Mouse (Mus musculus): ENCODE data around the gene Fam98a. TPM values are rescaled to one million over a fixed set of nuclear protein-coding genes. Genes with fewer than 3 reads are reported as not detected.

Fam98a gene
- total RNA-seq, 2 experiments from 2014 or later, result 39.4 to 44.9 TPM

- Histone ChIP-seq H3K4me3 (no peak overlapping the region), H3K27ac (no peak overlapping the region)
- DNase-seq (ENCODE audit: low spot score in 2 of 2), result no peak
- no peak for TF ChIP-seq CTCF (conservative IDR thresholded peaks at IDR 0.05)
Measured at GRCm38 (mm10) chr17:75516591-75516990, 35.2 kb downstream of the Fam98a start.

DNA sequence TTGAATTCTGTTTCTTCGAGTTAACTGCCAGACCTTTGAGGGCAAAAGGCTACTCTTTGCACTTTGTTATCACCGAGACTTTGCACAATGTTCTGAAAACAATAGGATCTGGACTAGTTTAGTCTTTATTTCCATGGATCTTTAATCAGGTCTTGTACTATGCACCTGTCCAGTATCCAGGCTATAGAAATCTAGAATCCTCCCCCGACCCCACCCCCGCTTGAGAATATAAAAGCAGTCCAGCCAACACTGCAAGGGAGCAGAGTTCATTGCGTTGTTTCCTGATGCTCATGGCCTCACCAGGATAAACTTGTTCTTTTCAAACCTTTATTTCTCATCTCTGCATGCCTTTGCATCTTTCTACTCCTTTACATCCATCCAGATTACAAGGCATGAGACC lies 42.5 kb downstream of the Fam98a start:
- no peak for TF ChIP-seq CTCF (conservative IDR thresholded peaks at IDR 0.05)
- Histone ChIP-seq H3K4me3 (no peak overlapping the region), H3K27ac (no peak overlapping the region)
- no peak for DNase-seq (ENCODE audit: low spot score in 2 of 2)

DNA sequence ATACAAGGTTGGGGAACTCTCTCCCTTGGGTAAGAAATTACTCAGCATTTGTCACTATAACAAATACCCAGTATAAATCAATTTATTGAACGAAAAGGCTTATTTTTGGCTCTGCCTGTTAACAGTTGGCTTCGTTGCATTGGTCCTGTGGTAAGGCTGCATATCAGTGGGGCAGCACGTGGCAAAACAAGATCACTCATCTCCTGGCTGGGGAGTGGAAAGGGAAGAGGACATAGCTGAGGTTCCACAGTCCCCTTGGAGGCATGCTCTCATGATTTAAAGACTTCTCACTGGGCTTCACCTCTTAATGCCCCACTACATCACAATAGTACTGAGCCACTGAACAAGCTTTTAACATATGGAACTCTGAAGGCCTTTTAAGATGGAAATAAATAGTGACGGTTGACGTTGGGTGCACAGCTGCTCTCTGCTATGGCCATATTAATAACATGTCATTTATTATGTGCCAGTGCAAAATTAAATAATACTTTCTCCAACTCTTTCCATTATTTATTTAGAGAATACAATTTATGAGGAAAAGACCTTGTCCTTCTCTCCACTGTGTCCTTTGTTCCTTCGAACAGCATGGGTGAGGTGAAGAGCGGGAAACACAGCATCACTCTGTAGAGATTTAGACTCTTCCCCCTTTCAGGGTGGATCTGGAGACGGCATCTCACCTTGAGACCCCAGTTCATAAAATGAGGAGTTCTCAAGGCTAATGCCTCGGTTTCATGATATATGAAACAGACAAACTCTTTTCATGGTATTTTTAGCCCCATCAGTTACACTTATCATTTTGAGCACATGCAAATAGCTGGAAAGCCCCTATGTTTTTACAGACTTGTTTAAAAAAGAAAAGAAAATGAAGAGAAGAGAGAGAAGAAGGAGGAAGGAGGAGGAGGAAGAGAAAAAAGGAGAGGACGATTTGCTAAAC lies 44.8 kb downstream of the Fam98a start:
- no peak for DNase-seq (ENCODE audit: low spot score in 2 of 2)
- Histone ChIP-seq H3K4me3 (no peak overlapping the region), H3K27ac (no peak overlapping the region)
- no peak for TF ChIP-seq CTCF (conservative IDR thresholded peaks at IDR 0.05)

DNA sequence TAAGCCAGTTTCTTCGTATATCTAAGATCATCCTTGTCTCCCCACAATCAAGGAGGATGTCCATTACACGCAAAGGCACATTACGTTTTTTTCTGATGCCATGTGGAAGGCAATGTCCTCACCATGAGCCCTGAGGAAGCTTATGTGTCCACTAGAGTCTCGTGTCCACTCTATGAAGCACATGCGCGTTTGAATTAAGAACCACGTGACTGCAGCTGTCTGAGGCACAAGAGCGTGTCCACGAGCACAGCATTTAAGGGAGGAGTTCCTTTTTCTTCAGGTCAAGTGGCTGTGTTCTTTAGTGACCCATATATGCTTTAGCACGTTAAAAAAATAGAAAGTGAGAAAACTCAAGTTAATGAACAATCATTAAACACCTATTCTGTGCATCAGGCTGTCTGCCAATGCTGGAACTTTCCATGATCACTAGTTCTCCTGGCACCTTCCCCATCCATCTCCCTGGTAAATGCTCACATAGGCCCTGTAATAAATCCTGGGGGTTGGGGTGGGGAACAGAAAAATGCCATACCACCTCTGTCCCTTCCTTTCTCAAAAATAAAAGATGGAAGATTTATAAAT lies 45.6 kb downstream of the Fam98a start:
- no peak for DNase-seq (ENCODE audit: low spot score in 2 of 2)
- H3K27ac ChIP-seq, result no peak overlapping the region
- TF ChIP-seq CTCF (conservative IDR thresholded peaks at IDR 0.05), result no peak
- no peak overlapping the region for H3K4me3 ChIP-seq

- no peak for TF ChIP-seq CTCF (conservative IDR thresholded peaks at IDR 0.05)
- Histone ChIP-seq H3K4me3 (no peak overlapping the region), H3K27ac (no peak overlapping the region)
- no peak for DNase-seq (ENCODE audit: low spot score in 2 of 2)
Measured at GRCm38 (mm10) chr17:75505053-75505452, 46.7 kb downstream of the Fam98a start.

DNA sequence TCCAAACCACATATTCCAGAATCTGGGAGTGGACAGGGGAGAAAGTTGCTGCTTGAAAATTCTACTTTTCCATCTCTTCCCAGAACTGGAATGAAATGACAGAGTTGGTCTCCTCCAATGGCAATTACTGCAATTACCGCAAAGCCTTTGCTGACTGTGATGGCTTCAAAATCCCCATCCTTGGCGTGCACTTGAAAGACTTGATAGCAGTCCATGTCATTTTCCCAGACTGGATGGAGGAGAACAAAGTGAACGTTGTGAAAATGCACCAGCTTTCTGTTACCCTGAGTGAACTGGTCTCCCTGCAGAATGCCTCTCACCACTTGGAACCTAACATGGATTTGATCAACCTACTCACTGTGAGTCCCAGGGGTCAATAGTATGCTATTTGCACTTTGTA lies 48.7 kb downstream of the Fam98a start:
- no peak overlapping the region for H3K4me3 ChIP-seq
- no peak for TF ChIP-seq CTCF (conservative IDR thresholded peaks at IDR 0.05)
- H3K27ac ChIP-seq, result no peak overlapping the region
- no peak for DNase-seq (ENCODE audit: low spot score in 2 of 2)

- TF ChIP-seq CTCF (conservative IDR thresholded peaks at IDR 0.05), result no peak
- no peak overlapping the region for H3K27ac ChIP-seq
- DNase-seq (ENCODE audit: low spot score in 2 of 2), result no peak
- H3K4me3 ChIP-seq, result no peak overlapping the region
Measured at GRCm38 (mm10) chr17:75498241-75498651, 53.5 kb downstream of the Fam98a start.

DNA sequence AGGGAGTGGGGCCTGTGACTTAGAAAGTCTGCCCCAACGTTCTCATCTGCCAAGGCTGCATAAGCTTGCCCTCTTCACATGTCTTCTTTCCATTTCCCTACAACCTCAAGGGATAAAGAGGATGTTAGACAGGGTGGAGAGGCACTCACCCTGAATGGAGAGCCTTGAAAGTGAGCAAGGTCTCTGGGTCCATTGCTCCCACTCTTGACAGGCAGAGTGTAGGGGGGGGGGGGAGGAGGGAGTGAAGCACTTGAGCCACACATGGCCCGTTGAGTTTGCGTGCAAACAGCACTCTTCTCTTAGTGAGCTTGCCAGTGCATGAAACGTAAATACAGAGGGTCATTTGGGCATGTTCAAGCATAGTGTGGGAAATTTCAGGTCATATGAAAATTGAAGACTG lies 56.5 kb downstream of the Fam98a start:
- no peak for DNase-seq (ENCODE audit: low spot score in 2 of 2)
- no peak for TF ChIP-seq CTCF (conservative IDR thresholded peaks at IDR 0.05)
- H3K27ac ChIP-seq, result no peak overlapping the region
- no peak overlapping the region for H3K4me3 ChIP-seq

Other genes starting within 250 kb of the Fam98a start
- gene Rasgrp3, start 116.0 kb downstream of the Fam98a start, total RNA-seq (2021), result 10 to 100 TPM in 1 of 2 experiments, 1 to 10 TPM in 1; 8.3 to 10.5 TPM

Data from layer of hippocampus, adult 2 months (tissue).